Mouse (Mus musculus) lung, adult 2 months (tissue): ENCODE results near the gene Napsa.

Source experiments
- CTCF ChIP-seq: fragments of 200-500 bp; IDR thresholded peaks from 2 replicates; pipeline ENCODE4 v1.5.1; 2011; ENCODE audit warnings: mild to moderate bottlenecking, low read length, control low read depth; ENCODE audit not compliant: insufficient read depth
- POLR2A ChIP-seq: fragments of 200-500 bp; IDR thresholded peaks from 2 replicates; pipeline ENCODE4 v1.6.1; 2011; ENCODE audit warnings: low read depth, mild to moderate bottlenecking, control low read depth, low read length, borderline replicate concordance; ENCODE audit errors: extremely low read depth

DNA sequence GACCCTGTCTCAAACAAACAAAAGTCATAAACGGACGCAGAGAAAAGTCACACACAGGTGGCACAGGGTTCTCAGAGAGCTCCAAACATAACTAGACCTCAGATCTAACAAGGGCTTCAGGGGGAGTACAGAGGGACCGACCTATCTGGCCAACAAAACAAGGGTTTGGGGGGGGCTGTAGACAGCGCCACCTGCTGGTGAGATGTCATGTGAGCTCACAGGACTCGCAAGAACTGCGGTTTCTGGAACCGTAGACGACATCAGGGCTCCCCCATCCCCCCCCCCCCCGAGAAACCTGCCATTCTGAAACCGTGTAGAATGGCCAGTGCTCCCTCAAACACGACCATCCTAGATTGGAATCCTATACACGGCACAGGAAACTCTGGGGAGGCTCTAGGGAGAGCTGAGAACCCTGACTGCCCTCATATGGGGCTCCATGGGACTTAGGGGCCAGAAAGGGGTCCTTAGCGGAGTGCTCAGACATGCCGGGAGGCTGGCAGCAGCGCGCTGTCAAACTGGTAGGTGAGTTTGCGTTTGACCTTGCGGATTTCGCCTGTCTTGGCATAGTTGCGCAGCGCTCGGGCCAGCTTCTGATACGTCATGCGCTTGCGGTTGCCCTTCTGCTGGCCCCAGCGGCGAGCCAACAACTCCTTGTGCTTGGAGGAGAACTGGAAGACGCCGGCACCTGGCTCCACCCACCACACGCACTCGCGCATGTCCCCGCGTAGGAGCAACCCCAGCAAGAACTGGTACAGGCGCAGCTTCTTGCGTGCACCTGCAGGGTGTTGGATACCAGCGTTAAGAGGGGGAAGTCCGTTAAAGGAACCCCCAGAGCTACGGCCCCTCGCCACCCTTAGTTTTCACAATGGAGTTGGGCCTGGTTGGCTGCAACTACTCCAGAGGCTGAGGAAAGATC is 44.4 kb upstream of the Napsa start:
- peak; percentile 51; the same call in 1 of the 2 replicates for TF ChIP-seq POLR2A
- peak; percentile 76 for TF ChIP-seq CTCF
